Comparison of ENCODE assay signal across 13 mouse cellular contexts in the genomic region with DNA sequence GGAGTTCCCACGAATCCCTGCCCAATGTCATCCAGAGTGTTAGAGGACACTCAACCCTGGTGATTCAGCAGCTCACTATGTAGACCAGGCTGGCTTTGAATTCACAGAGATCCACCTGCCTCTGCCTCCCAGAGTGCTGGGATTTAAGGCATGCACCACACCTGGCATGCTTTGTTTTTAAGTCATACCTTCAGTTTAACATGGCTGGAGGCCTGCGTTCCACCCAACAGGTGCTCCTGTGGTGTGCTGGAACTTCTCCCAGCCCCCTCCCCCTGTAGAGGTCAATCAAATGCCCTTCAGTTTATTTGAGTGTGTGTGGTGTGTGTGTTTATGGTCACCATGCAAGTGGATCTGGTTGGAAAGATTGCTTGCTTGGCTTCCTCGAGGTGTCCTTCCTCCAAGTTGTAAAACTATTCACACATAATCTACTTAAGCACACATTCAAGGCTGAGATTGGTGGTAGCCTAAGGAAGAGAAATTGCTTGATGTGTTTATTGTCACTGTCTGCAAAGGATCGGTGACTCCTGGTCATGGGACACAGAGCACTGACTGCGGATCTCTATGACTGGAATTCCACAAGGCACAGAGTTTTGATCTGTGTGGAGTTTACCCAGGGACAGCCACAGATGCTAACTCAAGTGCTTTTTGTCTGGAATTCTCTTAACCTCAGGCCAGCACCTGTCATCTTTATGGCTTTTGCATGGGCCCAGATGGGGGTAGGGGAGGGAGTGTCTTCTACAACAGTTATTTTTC.
"Had no signal": no experiment of that assay in that cellular context is flagged by ENCODE, and none has a peak within 500 bp of the region (broad histone marks: within the 10 kb centered on the region; RNA-seq: fewer than 3 reads in every experiment).

No protein-coding gene starts in this region.

- ATAC-seq: inflammation-experienced regulatory T-cells, adult 6 months had no signal

- H3K27ac ChIP-seq: limb, embryonic 15.5 days; liver, embryonic 14.5 days; midbrain, embryonic 12.5 days; neural tube, embryonic 15.5 days; stomach, postnatal 0 days had no signal

- H3K4me3 ChIP-seq: limb, embryonic 15.5 days; midbrain, embryonic 12.5 days; neural tube, embryonic 15.5 days had no signal

- H3K27me3 ChIP-seq: limb, embryonic 15.5 days; neural tube, embryonic 15.5 days had no signal

- H3K36me3 ChIP-seq: limb, embryonic 15.5 days; midbrain, embryonic 12.5 days; neural tube, embryonic 15.5 days had no signal

- H3K4me2 ChIP-seq: limb, embryonic 15.5 days; midbrain, embryonic 12.5 days; neural tube, embryonic 15.5 days had no signal

- H3K4me1 ChIP-seq: neural tube, embryonic 15.5 days had no signal

- H3K9ac ChIP-seq: limb, embryonic 15.5 days; liver, embryonic 14.5 days; midbrain, embryonic 12.5 days; neural tube, embryonic 15.5 days had no signal

- H3K9me3 ChIP-seq: limb, embryonic 15.5 days; midbrain, embryonic 12.5 days; neural tube, embryonic 15.5 days had no signal

- DNase-seq: kidney, adult 9 months; kidney, postnatal 36 days; left cerebral cortex, postnatal 4 days; lung, adult 18-20 months; right cerebral cortex, adult 18-20 months; thymus, adult 18-20 months; thymus, postnatal 25 days had no signal
